Mouse (Mus musculus) lung, postnatal 0 days (tissue): ENCODE measurements around the gene Cutal.

Experiments
- CTCF ChIP-seq: IDR thresholded peaks from 2 replicates; pipeline ENCODE4 v1.5.1; 2016; ENCODE audit warnings: antibody characterized with exemption, mild to moderate bottlenecking
- EP300 ChIP-seq: IDR thresholded peaks from 2 replicates; pipeline ENCODE4 v1.6.1; 2016; ENCODE audit warnings: antibody characterized with exemption, mild to moderate bottlenecking, control low read depth

GRCm38 (mm10) chr2:34880054-34880453, 5.9 kb downstream of the Cutal start:
- TF ChIP-seq CTCF (no peak), EP300 (no peak)
